Mouse (Mus musculus) right cerebral cortex, adult 18-20 months (tissue): ENCODE data around the gene Wrap73.

Source experiments
- DNase-seq: peaks from one replicate; pipeline ENCODE4 v3.0.0; 2022; ENCODE audit warnings: mixed read lengths

The Wrap73 gene

GRCm38 (mm10) chr4:154142211-154143040 lies at the start of gene Wrap73:
Gene Wrap73, plus strand, starts transcription at chr4:154142372.
- DNase-seq, result peak; percentile 92

GRCm38 (mm10) chr4:154093210-154093609 lies 49.0 kb upstream of the Wrap73 start:
- DNase-seq, result peak; percentile 48

- no peak for DNase-seq
Measured at GRCm38 (mm10) chr4:154096111-154096510, 46.1 kb upstream of the Wrap73 start.

- DNase-seq, result no peak
Measured at GRCm38 (mm10) chr4:154099361-154099760, 42.8 kb upstream of the Wrap73 start.

GRCm38 (mm10) chr4:154103386-154103785 lies 38.8 kb upstream of the Wrap73 start:
- no peak for DNase-seq

GRCm38 (mm10) chr4:154103912-154104311 lies 38.3 kb upstream of the Wrap73 start:
- no peak for DNase-seq

- DNase-seq, result peak; percentile 54
Measured at GRCm38 (mm10) chr4:154105381-154106001, 36.7 kb upstream of the Wrap73 start.

GRCm38 (mm10) chr4:154106497-154107061 lies 35.6 kb upstream of the Wrap73 start:
- no peak for DNase-seq

- peak; percentile 51 for DNase-seq
Measured at GRCm38 (mm10) chr4:154109216-154109849, 32.8 kb upstream of the Wrap73 start.

GRCm38 (mm10) chr4:154109850-154110243 lies 32.3 kb upstream of the Wrap73 start:
- DNase-seq, result no peak

- DNase-seq, result no peak
Measured at GRCm38 (mm10) chr4:154116421-154116820, 25.8 kb upstream of the Wrap73 start.

GRCm38 (mm10) chr4:154118782-154119181 lies 23.4 kb upstream of the Wrap73 start:
- no peak for DNase-seq

- no peak for DNase-seq
Measured at GRCm38 (mm10) chr4:154119208-154119607, 23.0 kb upstream of the Wrap73 start.

- DNase-seq, result no peak
Measured at GRCm38 (mm10) chr4:154121800-154122199, 20.4 kb upstream of the Wrap73 start.

- DNase-seq, result no peak
Measured at GRCm38 (mm10) chr4:154122374-154122773, 19.8 kb upstream of the Wrap73 start.

GRCm38 (mm10) chr4:154123553-154123952 lies 18.6 kb upstream of the Wrap73 start:
- DNase-seq, result no peak

- DNase-seq, result no peak
Measured at GRCm38 (mm10) chr4:154125202-154125601, 17.0 kb upstream of the Wrap73 start.

- DNase-seq, result no peak
Measured at GRCm38 (mm10) chr4:154127273-154127672, 14.9 kb upstream of the Wrap73 start.

GRCm38 (mm10) chr4:154129950-154130349 lies 12.2 kb upstream of the Wrap73 start:
- DNase-seq, result no peak

GRCm38 (mm10) chr4:154131894-154132293 lies 10.3 kb upstream of the Wrap73 start:
- DNase-seq, result no peak

- DNase-seq, result no peak
Measured at GRCm38 (mm10) chr4:154134803-154135202, 7.4 kb upstream of the Wrap73 start.

GRCm38 (mm10) chr4:154137139-154137538 lies 5.0 kb upstream of the Wrap73 start:
- no peak for DNase-seq

- DNase-seq, result no peak
Measured at GRCm38 (mm10) chr4:154139671-154140181, 2.4 kb upstream of the Wrap73 start.

GRCm38 (mm10) chr4:154140182-154140212 lies 2.2 kb upstream of the Wrap73 start, which contains the start of gene Trp73:
Gene Trp73, minus strand, starts transcription at chr4:154140208.
- DNase-seq, result no peak
